Mouse (Mus musculus) heart, adult 2 months (tissue): ENCODE data around the gene Coro1c. TPM values are rescaled to one million over a fixed set of nuclear protein-coding genes. Genes with fewer than 3 reads are reported as not detected.

Source experiments
- DNase-seq, 2 experiments: peaks; one replicate each; pipeline ENCODE4 v3.0.0; 2021
- H3K27ac ChIP-seq: fragments of 200-600 bp; 2 replicates; pipeline ENCODE4 v1.8.1; 2022
- H3K27me3 ChIP-seq: fragments of 200-500 bp; 2 replicates; pipeline ENCODE4 v1.6.1; 2012; ENCODE audit warnings: mild to moderate bottlenecking, low read length, inconsistent platforms, mixed read lengths; ENCODE audit not compliant: control insufficient read depth, insufficient read depth
- H3K36me3 ChIP-seq: fragments of 200-500 bp; 2 replicates; pipeline ENCODE4 v1.6.1; 2012; ENCODE audit warnings: low read length, inconsistent platforms; ENCODE audit not compliant: control insufficient read depth, insufficient read depth
- H3K4me1 ChIP-seq: fragments of 200-500 bp; 2 replicates; pipeline ENCODE4 v1.6.1; 2011; ENCODE audit warnings: low read length; ENCODE audit not compliant: control insufficient read depth, insufficient read depth
- H3K4me3 ChIP-seq: fragments of 200-600 bp; 2 replicates; pipeline ENCODE4 v1.8.1; 2022
- H3K79me2 ChIP-seq: fragments of 200-500 bp; replicated peaks from 2 replicates; pipeline ENCODE4 v1.6.1; 2012; ENCODE audit warnings: mild to moderate bottlenecking, inconsistent platforms, low read length, moderate library complexity, mixed read lengths; ENCODE audit not compliant: control insufficient read depth, insufficient read depth
- H3K9ac ChIP-seq: fragments of 200-500 bp; 2 replicates; pipeline ENCODE4 v1.6.1; 2012; ENCODE audit warnings: low read depth, mild to moderate bottlenecking, control low read depth, inconsistent platforms, low read length, mixed read lengths
- CTCF ChIP-seq: fragments of 200-600 bp; IDR thresholded peaks from 2 replicates; pipeline ENCODE4 v1.8.1; 2022; ENCODE audit warnings: antibody characterized with exemption, mild to moderate bottlenecking, moderate library complexity
- EP300 ChIP-seq: fragments of 200-500 bp; IDR thresholded peaks from 2 replicates; pipeline ENCODE4 v1.6.1; 2011; ENCODE audit warnings: low read depth, low read length, control low read depth; ENCODE audit not compliant: insufficient read depth
- POLR2A ChIP-seq: fragments of 200-500 bp; IDR thresholded peaks from 2 replicates; pipeline ENCODE4 v1.6.1; 2011; ENCODE audit warnings: mild to moderate bottlenecking, low read depth, low read length, control low read depth; ENCODE audit not compliant: insufficient read depth
- WGBS: fragments of 180-500 bp; shearing (Covaris S2); methylation state at CpG from one replicate; pipeline ENCODE4 v1.1.7; 2018; 5-methylcytosine and 5-hydroxymethylcytosine counted together
- intact Hi-C: fragments of 180-260 bp; cut with DNase I; formaldehyde crosslinking; loops from one replicate; pipeline ENCODE4 v1.15.1; 2025
- polyA plus RNA-seq: library from polyadenylated mRNA; depleted of rRNA; stranded (reverse); fragments of >200 nt; gene quantifications from 2 replicates; pipeline ENCODE4 v1.2.3, GENCODE M21; 2012
- total RNA-seq, 2 experiments: library from RNA; stranded (reverse); gene quantifications; 2 replicates each; pipeline ENCODE4 v1.2.3; 2021

Gene Coro1c
- total and polyA plus RNA-seq, 3 experiments: 24.1 to 30.1 (median 24.6) TPM

DNA sequence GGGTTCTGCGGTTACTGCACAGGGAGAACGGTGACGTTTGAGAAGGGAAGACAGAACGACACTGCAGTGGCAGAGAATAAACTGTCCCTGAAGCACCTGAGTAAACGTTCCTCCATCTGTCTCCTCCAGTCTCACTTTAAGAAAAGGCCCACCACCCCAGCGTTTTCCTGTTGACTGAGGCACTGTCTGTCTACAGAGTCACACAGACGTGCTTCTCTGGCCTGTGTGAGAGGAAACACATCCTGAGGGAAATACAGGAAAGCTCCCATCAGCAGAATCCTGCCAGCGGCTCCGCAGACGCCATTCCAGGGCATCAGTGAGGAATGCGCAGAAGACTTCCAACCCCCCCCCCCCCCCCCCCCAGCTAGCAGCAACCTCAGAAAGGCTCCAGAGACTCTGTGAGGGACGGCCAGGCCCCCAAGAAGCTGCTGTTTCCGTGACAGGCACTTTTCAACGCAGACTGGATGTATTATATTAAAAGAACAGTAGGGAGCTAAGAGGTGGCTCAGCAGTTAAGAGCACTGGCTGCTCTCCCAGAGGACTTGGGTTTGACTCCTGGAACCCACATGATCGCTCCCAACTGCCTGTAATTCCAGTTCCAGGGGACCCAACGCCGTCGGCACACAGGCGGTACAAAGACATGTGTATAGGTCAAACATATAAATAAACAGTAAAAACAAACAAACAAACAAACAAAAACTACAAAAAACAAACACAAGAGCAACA is 19.2 kb downstream of the Coro1c start:
- Histone ChIP-seq H3K9ac (no peak overlapping the region; the same call in 1 of the 2 replicates), H3K27me3 (no peaks in the 10 kb centered on the region), H3K36me3 (peaks cover 2% of the 10 kb centered on the region; the same call in 1 of the 2 replicates), H3K27ac (peak overlapping the region; percentile 74), H3K4me3 (no peak overlapping the region; the same call in 1 of the 2 replicates), H3K79me2 (no peaks in the 10 kb centered on the region; the same call in 1 of the 2 replicates), H3K4me1 (peaks cover 32% of the 10 kb centered on the region)
- WGBS: 9% methylated on average over 19 of the region's 19 CpGs
- TF ChIP-seq EP300 (0 out of 2 replicates have a peak, but pooled peaks have one; percentile 30), POLR2A (no peak)
- peak; percentile 52 to 59 for DNase-seq
- intact Hi-C loops: loop anchor here (2.0 kb wide), 1 partner anchor 15 kb away; no protein-coding TSS in a partner anchor

DNA sequence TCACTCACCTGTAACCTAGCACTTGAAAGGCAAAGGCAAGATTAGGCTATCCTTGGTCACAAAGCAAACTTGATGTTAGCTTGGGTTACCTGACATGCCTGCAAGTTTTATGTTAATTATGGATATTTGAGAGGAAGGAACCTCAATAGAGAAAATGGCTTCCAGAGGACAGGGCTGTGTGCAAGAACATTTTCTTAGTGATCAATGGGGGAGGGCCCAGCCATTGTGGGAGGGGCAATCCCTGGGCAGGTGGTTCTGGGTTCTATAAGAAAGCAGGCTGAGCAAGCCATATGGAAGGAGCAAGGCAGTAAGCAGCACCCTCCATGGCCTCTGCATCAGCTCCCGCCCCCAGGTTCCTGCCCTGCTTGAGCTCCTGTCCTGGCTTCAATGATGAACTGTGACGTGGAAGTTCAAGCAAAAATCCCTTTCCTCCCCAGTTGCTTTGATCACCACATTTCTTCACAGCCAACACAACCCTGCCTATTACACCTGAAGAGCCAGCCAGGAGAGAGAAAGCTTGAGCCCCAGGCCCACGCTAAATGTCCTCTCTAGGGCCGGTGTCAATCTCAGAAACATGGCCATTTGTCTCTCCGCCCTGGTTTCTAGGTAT is 20.3 kb downstream of the Coro1c start:
- TF ChIP-seq CTCF (no peak), EP300 (no peak)
- H3K27ac ChIP-seq: peak overlapping the region; percentile 74

DNA sequence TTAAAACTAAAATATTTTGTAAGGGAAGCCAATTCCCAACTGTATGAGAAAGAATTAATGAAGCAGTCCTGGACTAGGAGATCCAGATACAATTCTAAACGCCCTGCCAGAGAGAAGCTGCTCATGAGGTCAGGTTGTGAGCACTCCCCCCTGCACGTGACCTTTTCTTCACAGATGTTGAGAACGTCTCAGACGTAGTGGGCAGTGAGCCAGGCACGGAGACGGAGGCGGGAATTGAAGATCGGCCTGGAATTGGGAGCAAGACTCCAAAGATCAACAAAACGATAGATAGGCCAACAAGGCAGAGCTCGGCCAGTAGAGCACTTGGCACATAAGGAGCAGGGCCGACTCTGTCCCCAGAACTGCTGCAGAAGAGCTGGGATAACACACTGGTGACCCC is 21.4 kb downstream of the Coro1c start:
- Histone ChIP-seq H3K79me2 (no peaks in the 10 kb centered on the region; the same call in none of the 2 replicates), H3K4me1 (peaks cover 37% of the 10 kb centered on the region), H3K27me3 (no peaks in the 10 kb centered on the region), H3K9ac (no peak overlapping the region), H3K36me3 (peaks cover 2% of the 10 kb centered on the region; the same call in 1 of the 2 replicates), H3K4me3 (no peak overlapping the region), H3K27ac (peak overlapping the region; percentile 9; the same call in 1 of the 2 replicates)
- intact Hi-C loops: no loop called here
- TF ChIP-seq CTCF: no peak
- no peak for TF ChIP-seq EP300
- TF ChIP-seq POLR2A: no peak
- peak; percentile 65 to 70 for DNase-seq
- WGBS: 37% methylated on average over 11 of the region's 11 CpGs

More for the DNA sequence above, 20.3 kb downstream of the Coro1c start:
- Histone ChIP-seq H3K27me3 (no peaks in the 10 kb centered on the region), H3K4me1 (peaks cover 35% of the 10 kb centered on the region), H3K36me3 (peaks cover 2% of the 10 kb centered on the region; the same call in 1 of the 2 replicates), H3K9ac (no peak overlapping the region), H3K4me3 (no peak overlapping the region), H3K79me2 (no peaks in the 10 kb centered on the region; the same call in none of the 2 replicates)
- 66% methylated on average over 5 of the region's 5 CpGs for WGBS
- no peak for DNase-seq
- intact Hi-C loops: loop anchor here (2.0 kb wide), 1 partner anchor 17 kb away; no protein-coding TSS in a partner anchor

DNA sequence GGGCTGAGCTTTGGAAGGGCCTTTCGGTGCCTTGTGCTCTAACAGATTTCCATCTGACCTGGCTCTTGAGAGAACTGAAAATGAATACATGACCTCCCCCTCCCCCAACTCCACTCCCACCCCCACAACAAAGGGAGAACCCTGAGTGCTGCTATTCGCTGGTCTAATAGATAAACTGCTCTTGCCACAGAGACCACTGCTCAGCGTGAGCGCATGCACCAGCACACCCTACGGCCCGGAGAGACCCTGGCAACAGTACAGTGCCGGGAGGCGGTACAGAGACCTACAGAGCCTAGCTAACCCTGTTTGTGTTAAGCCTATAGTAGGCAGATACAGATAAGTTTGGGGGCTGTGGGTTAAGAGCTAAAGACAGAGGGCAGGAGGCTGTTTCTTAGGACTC is 22.9 kb downstream of the Coro1c start:
- no peak overlapping the region for H3K4me3 ChIP-seq
- intact Hi-C loops: loop anchor here (2.0 kb wide), 1 partner anchor 15 kb away; no protein-coding TSS in a partner anchor
- DNase-seq: no peak
- no peak overlapping the region for H3K27ac ChIP-seq
- H3K27me3 ChIP-seq: no peaks in the 10 kb centered on the region
- H3K4me1 ChIP-seq: peaks cover 26% of the 10 kb centered on the region
- TF ChIP-seq CTCF (no peak), EP300 (no peak), POLR2A (no peak)
- no peak overlapping the region for H3K9ac ChIP-seq
- 90% methylated on average over 8 of the region's 8 CpGs for WGBS
- no peaks in the 10 kb centered on the region; the same call in none of the 2 replicates for H3K79me2 ChIP-seq
- H3K36me3 ChIP-seq: no peaks in the 10 kb centered on the region; the same call in 1 of the 2 replicates

DNA sequence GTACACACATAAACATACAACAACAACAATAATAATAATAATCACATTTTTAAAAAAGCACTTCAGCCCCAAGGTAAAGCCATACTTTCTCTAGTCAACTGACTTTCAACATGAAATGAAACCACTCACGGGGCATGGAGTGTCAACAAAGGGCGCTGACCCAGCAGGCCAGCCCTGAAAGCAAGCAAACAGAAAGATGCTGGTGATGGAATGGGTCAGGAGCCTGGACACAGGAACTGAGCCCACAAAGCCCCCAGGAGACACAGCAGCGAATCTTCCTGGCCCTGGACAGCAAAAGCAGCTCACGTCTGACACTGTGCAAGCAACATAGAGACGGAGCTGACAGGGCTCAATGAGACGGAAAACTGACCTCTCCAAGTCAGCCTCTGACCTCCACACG is 23.8 kb downstream of the Coro1c start:
- Histone ChIP-seq H3K79me2 (no peaks in the 10 kb centered on the region; the same call in none of the 2 replicates), H3K4me3 (no peak overlapping the region), H3K36me3 (no peaks in the 10 kb centered on the region), H3K27me3 (no peaks in the 10 kb centered on the region), H3K27ac (no peak overlapping the region), H3K4me1 (peaks cover 21% of the 10 kb centered on the region), H3K9ac (no peak overlapping the region)
- no peak for DNase-seq
- intact Hi-C loops: loop anchor here (2.0 kb wide), 1 partner anchor 14 kb away; no protein-coding TSS in a partner anchor
- TF ChIP-seq CTCF (no peak), EP300 (no peak), POLR2A (no peak)
- WGBS: 75% methylated on average over 7 of the region's 7 CpGs
